Mouse (Mus musculus): ENCODE measurements around the gene Phlpp1. TPM values are rescaled to one million over a fixed set of nuclear protein-coding genes. Genes with fewer than 3 reads are reported as not detected.
A peak's percentile ranks its signal among the peaks of the same experiment; 100 is the strongest.

Phlpp1 gene
- total and polyA plus RNA-seq, 2 experiments from 2014 or later: 3.9 to 15.2 TPM

DNA sequence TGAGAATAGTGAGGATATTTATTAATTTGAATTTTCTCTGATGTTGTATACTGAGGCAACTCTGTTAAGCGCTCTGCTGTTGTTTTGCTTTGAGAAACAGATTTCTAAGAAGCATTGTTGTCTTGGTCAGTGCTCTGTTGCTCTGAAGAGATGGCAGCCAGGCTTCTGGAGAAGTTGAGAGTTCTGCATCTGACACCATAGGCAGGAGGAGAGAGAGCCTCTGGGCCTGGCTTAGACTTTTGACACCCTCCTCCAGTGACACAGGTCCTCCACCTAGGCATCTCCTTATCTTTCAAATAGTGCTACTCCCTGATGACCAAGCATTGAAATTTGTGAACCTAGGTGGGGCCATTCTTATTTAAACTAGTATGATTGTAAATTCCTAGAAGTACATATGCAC lies 49.8 kb downstream of the Phlpp1 start:
- Histone ChIP-seq H3K4me1 (ENCODE audit: control insufficient read depth, insufficient read depth) (peaks cover 20% of the 10 kb centered on the region), H3K36me3 (replicated peaks; ENCODE audit: control insufficient read depth, insufficient read depth, low read length) (no peaks in the 10 kb centered on the region), H3K27me3 (ENCODE audit: control insufficient read depth, insufficient read depth, low read length) (no peaks in the 10 kb centered on the region), H3K27ac (ENCODE audit: low read depth) (peak overlapping the region; percentile 47; the same call in 1 of the 2 replicates), H3K9ac (replicated peaks; ENCODE audit: low read depth, low read length) (no peak overlapping the region), H3K4me3 (ENCODE audit: low read depth, low read length) (no peak overlapping the region), H3K9me3 (replicated peaks; ENCODE audit: control insufficient read depth, low read length) (no peaks in the 10 kb centered on the region), H3K4me2 (ENCODE audit: low read depth, low read length) (no peak overlapping the region)
- ATAC-seq (ENCODE audit: insufficient read depth, low read depth): no peak
- DNase-seq (ENCODE audit: low spot score): no peak
- WGBS: 92% methylated on average over 1 of the region's 1 CpGs
- TF ChIP-seq EP300 (IDR thresholded peaks at IDR 0.05; ENCODE audit: low read depth): no peak
- TF ChIP-seq CTCF (IDR thresholded peaks at IDR 0.05; ENCODE audit: low read depth): no peak

DNA sequence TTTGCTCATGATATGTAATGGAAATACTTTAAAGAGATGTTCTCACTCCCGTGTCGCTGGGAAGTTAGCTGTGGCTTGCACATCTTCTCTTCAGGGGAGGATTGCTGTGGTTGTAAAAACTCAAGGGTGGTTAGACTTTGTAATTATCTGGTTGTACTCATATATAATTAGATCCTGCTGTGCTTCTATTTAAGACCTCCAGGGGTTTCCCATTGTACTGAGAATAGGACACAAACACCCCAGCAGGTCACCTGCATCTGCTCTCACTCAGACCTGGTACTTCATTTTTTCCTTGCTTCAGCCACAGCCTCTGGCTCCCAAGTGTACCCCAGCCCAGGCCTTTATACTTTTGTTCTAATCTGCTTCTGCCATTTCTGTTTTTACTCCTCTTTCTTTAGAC lies 50.4 kb downstream of the Phlpp1 start:
- no peak overlapping the region for H3K9ac ChIP-seq (replicated peaks; ENCODE audit: low read depth, low read length)
- H3K36me3 ChIP-seq (replicated peaks; ENCODE audit: control insufficient read depth, insufficient read depth, low read length): no peaks in the 10 kb centered on the region
- no peak for TF ChIP-seq EP300 (IDR thresholded peaks at IDR 0.05; ENCODE audit: low read depth)
- TF ChIP-seq CTCF (IDR thresholded peaks at IDR 0.05; ENCODE audit: low read depth): no peak
- ATAC-seq (ENCODE audit: insufficient read depth, low read depth) (no peak), DNase-seq (ENCODE audit: low spot score) (no peak)
- H3K4me3 ChIP-seq (ENCODE audit: low read depth, low read length): no peak overlapping the region
- H3K27me3 ChIP-seq (ENCODE audit: control insufficient read depth, insufficient read depth, low read length): no peaks in the 10 kb centered on the region
- H3K9me3 ChIP-seq (replicated peaks; ENCODE audit: control insufficient read depth, low read length): no peaks in the 10 kb centered on the region
- 53% methylated on average over 2 of the region's 2 CpGs for WGBS
- H3K27ac ChIP-seq (ENCODE audit: low read depth): peak overlapping the region; percentile 47
- peaks cover 23% of the 10 kb centered on the region for H3K4me1 ChIP-seq (ENCODE audit: control insufficient read depth, insufficient read depth)
- no peak overlapping the region for H3K4me2 ChIP-seq (ENCODE audit: low read depth, low read length)

DNA sequence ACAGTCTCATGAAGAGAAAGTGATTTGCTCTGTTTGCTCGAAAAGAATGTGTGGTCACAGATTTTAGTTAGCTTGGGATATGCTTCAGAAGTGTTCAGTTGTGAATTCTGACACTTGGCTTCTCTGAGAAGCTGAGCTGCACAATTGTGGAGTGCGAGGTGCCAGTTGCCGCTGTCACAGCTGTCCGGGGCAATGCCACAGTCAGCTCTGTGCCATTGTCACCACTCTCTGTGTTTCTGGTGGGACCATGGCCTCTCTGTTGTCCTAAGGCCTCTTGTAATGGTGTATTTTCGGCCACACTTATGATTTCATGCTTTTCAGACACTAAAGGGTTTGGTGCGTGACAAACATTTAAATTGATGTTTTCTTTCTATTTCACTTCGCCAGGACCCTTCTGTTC lies 55.1 kb downstream of the Phlpp1 start:
- no peak overlapping the region for H3K4me2 ChIP-seq (ENCODE audit: low read depth, low read length)
- TF ChIP-seq EP300 (IDR thresholded peaks at IDR 0.05; ENCODE audit: low read depth): no peak
- TF ChIP-seq CTCF (IDR thresholded peaks at IDR 0.05; ENCODE audit: low read depth): no peak
- no peaks in the 10 kb centered on the region for H3K36me3 ChIP-seq (replicated peaks; ENCODE audit: control insufficient read depth, insufficient read depth, low read length)
- H3K9me3 ChIP-seq (replicated peaks; ENCODE audit: control insufficient read depth, low read length): no peaks in the 10 kb centered on the region
- H3K27ac ChIP-seq (ENCODE audit: low read depth): no peak overlapping the region
- H3K9ac ChIP-seq (replicated peaks; ENCODE audit: low read depth, low read length): no peak overlapping the region
- H3K4me1 ChIP-seq (ENCODE audit: control insufficient read depth, insufficient read depth): peaks cover 18% of the 10 kb centered on the region
- no peaks in the 10 kb centered on the region for H3K27me3 ChIP-seq (ENCODE audit: control insufficient read depth, insufficient read depth, low read length)
- H3K4me3 ChIP-seq (ENCODE audit: low read depth, low read length): no peak overlapping the region
- no peak for ATAC-seq (ENCODE audit: insufficient read depth, low read depth)
- WGBS: 72% methylated on average over 7 of the region's 7 CpGs
- DNase-seq (ENCODE audit: low spot score): no peak

DNA sequence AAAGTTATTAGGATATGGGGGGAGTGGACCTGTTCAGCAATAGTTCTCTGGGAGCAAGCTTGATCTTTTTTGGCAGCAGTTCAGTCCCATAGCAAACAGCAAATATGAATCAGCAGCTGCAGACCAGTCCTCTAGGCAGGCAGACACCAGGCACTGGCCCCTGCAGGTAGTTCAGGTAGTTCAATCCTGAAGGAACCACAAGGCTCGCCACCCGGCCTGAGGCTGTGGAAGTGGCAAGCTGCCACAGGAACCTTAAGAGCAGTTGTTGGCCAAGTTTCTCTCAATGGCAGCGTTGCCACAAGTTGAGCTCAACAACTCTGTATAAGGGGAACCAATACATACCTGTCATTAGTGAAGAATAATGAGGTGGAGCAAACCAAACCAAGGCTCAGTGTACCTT lies 58.8 kb downstream of the Phlpp1 start:
- Histone ChIP-seq H3K4me1 (ENCODE audit: control insufficient read depth, insufficient read depth) (peaks cover 25% of the 10 kb centered on the region), H3K4me2 (ENCODE audit: low read depth, low read length) (no peak overlapping the region), H3K9me3 (replicated peaks; ENCODE audit: control insufficient read depth, low read length) (no peaks in the 10 kb centered on the region), H3K36me3 (replicated peaks; ENCODE audit: control insufficient read depth, insufficient read depth, low read length) (no peaks in the 10 kb centered on the region), H3K27ac (ENCODE audit: low read depth) (no peak overlapping the region), H3K4me3 (ENCODE audit: low read depth, low read length) (no peak overlapping the region), H3K9ac (replicated peaks; ENCODE audit: low read depth, low read length) (no peak overlapping the region), H3K27me3 (ENCODE audit: control insufficient read depth, insufficient read depth, low read length) (no peaks in the 10 kb centered on the region)
- DNase-seq (ENCODE audit: low spot score) (no peak), ATAC-seq (ENCODE audit: insufficient read depth, low read depth) (no peak)
- no peak for TF ChIP-seq EP300 (IDR thresholded peaks at IDR 0.05; ENCODE audit: low read depth)
- no peak for TF ChIP-seq CTCF (IDR thresholded peaks at IDR 0.05; ENCODE audit: low read depth)
- 71% methylated on average over 3 of the region's 3 CpGs for whole genome bisulfite sequencing

DNA sequence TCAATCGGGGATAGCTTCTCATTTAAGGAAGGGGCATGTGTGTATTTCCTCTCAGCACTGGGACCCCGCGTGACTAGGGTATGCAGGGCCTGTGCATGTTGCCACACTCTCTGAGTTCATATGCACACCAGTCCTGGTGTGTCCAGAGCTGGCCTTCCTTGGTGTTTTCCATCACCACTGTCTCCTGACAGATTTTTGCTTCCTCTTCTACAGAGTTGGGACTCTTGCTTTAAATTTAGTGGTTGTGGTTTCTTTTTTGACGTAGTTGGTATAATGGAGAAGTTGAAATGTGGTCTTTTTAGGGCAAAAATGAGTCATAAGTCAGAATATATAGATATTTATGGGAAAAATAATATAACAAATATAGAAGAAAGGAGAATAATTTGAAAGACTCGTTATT lies 59.8 kb downstream of the Phlpp1 start:
- Histone ChIP-seq H3K9me3 (replicated peaks; ENCODE audit: control insufficient read depth, low read length) (no peaks in the 10 kb centered on the region), H3K4me1 (ENCODE audit: control insufficient read depth, insufficient read depth) (peaks cover 25% of the 10 kb centered on the region), H3K36me3 (replicated peaks; ENCODE audit: control insufficient read depth, insufficient read depth, low read length) (no peaks in the 10 kb centered on the region), H3K4me3 (ENCODE audit: low read depth, low read length) (no peak overlapping the region), H3K9ac (replicated peaks; ENCODE audit: low read depth, low read length) (no peak overlapping the region), H3K27me3 (ENCODE audit: control insufficient read depth, insufficient read depth, low read length) (no peaks in the 10 kb centered on the region), H3K4me2 (ENCODE audit: low read depth, low read length) (no peak overlapping the region), H3K27ac (ENCODE audit: low read depth) (no peak overlapping the region)
- WGBS: 79% methylated on average over 5 of the region's 5 CpGs
- TF ChIP-seq EP300 (IDR thresholded peaks at IDR 0.05; ENCODE audit: low read depth) (no peak), CTCF (IDR thresholded peaks at IDR 0.05; ENCODE audit: low read depth) (no peak)
- ATAC-seq (ENCODE audit: insufficient read depth, low read depth) (no peak), DNase-seq (ENCODE audit: low spot score) (no peak)

DNA sequence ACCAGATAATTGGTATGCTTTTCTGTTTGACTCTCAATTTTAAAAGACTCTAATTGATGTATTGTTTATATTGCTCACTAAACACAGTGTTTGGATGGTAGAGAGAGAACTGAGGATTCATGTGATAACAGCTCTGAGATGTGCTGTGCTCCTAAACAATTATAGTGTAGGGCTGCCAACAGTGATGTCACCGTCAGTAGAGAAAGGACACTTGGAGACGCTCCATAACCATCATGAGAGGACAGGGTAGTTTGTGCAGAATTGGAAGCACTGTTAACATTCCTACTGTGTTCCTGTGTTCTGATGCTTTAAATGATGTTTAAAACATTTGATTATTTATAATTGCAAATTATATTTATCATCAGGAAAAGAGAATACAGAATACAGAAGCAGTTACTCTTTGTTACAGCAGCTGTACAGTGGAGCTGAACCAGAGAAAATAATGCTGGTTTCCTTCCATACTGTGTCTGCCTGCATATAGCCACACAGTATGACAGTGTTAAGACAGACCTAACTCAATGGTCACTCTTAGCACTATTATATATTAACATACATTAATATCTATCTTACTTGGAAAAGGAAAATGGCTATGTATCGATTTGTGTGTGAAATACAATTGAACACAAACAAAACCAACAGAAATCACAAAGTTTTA lies 60.4 kb downstream of the Phlpp1 start:
- H3K36me3 ChIP-seq (replicated peaks; ENCODE audit: control insufficient read depth, insufficient read depth, low read length): no peaks in the 10 kb centered on the region
- no peak overlapping the region for H3K4me2 ChIP-seq (ENCODE audit: low read depth, low read length)
- ATAC-seq (ENCODE audit: insufficient read depth, low read depth): peak; percentile 79; the same call in 1 of the 2 replicates
- peaks cover 22% of the 10 kb centered on the region for H3K4me1 ChIP-seq (ENCODE audit: control insufficient read depth, insufficient read depth)
- peak; percentile 69 for DNase-seq (ENCODE audit: low spot score)
- H3K27me3 ChIP-seq (ENCODE audit: control insufficient read depth, insufficient read depth, low read length): no peaks in the 10 kb centered on the region
- 0 out of 2 replicates have a peak overlapping the region, but pooled peaks have one; percentile 17 for H3K27ac ChIP-seq (ENCODE audit: low read depth)
- no peak for TF ChIP-seq CTCF (IDR thresholded peaks at IDR 0.05; ENCODE audit: low read depth)
- TF ChIP-seq EP300 (IDR thresholded peaks at IDR 0.05; ENCODE audit: low read depth): no peak
- 45% methylated on average over 3 of the region's 3 CpGs for WGBS
- H3K9me3 ChIP-seq (replicated peaks; ENCODE audit: control insufficient read depth, low read length): no peaks in the 10 kb centered on the region
- H3K4me3 ChIP-seq (ENCODE audit: low read depth, low read length): no peak overlapping the region
- H3K9ac ChIP-seq (replicated peaks; ENCODE audit: low read depth, low read length): no peak overlapping the region
